Mouse (Mus musculus) limb, embryonic 13.5 days (tissue): ENCODE measurements around the gene Cdh4. TPM values are rescaled to one million over a fixed set of nuclear protein-coding genes. Genes with fewer than 3 reads are reported as not detected.

Experiments used
- ATAC-seq: fragments of 200-750 bp; cut with Nextera tagmentation; 2 replicates; pipeline ENCODE4 v1.8.0; 2017; ENCODE audit warnings: low read depth, moderate number of reproducible peaks, moderate TSS enrichment; ENCODE audit not compliant: low FRiP score
- H3K27ac ChIP-seq: fragments of 300-500 bp; sonication (generic); 2 replicates; pipeline ENCODE4 v1.5.1; 2015; ENCODE audit warnings: inconsistent platforms, mild to moderate bottlenecking, moderate library complexity
- H3K27me3 ChIP-seq: fragments of 300-500 bp; sonication (generic); 2 replicates; pipeline ENCODE4 v1.6.1; 2015; ENCODE audit warnings: mild to moderate bottlenecking, inconsistent platforms
- H3K36me3 ChIP-seq: fragments of 300-500 bp; sonication (generic); 2 replicates; pipeline ENCODE4 v1.6.1; 2015; ENCODE audit warnings: inconsistent platforms, mild to moderate bottlenecking, moderate library complexity
- H3K4me1 ChIP-seq: fragments of 300-500 bp; sonication (generic); 2 replicates; pipeline ENCODE4 v1.6.1; 2015; ENCODE audit warnings: inconsistent platforms
- H3K4me2 ChIP-seq: fragments of 300-500 bp; sonication (generic); replicated peaks from 2 replicates; pipeline ENCODE4 v1.6.1; 2015; ENCODE audit warnings: inconsistent platforms, mild to moderate bottlenecking, moderate library complexity
- H3K4me3 ChIP-seq: fragments of 300-500 bp; sonication (generic); 2 replicates; pipeline ENCODE4 v1.5.1; 2015; ENCODE audit warnings: moderate library complexity, mild to moderate bottlenecking, inconsistent platforms
- H3K9ac ChIP-seq: fragments of 300-500 bp; sonication (generic); 2 replicates; pipeline ENCODE4 v1.6.1; 2015; ENCODE audit warnings: mild to moderate bottlenecking, inconsistent platforms
- H3K9me3 ChIP-seq: fragments of 300-500 bp; sonication (generic); 2 replicates; pipeline ENCODE4 v1.6.1; 2016; ENCODE audit warnings: inconsistent platforms
- WGBS: fragments of 180-500 bp; shearing (Covaris S2); methylation state at CpG from one replicate; pipeline ENCODE4 v1.1.7; 2015; 5-methylcytosine and 5-hydroxymethylcytosine counted together
- polyA plus RNA-seq: library from polyadenylated mRNA; unstranded; fragments of >200 nt; fragmentation: Nextera tagmentation; extraction: Ambion mirVana; gene quantifications from 2 replicates; pipeline ENCODE4 v1.2.1, GENCODE M21; 2015

Gene Cdh4
- polyA plus RNA-seq, 1 experiment from 2014 or later: 12.2 TPM

DNA sequence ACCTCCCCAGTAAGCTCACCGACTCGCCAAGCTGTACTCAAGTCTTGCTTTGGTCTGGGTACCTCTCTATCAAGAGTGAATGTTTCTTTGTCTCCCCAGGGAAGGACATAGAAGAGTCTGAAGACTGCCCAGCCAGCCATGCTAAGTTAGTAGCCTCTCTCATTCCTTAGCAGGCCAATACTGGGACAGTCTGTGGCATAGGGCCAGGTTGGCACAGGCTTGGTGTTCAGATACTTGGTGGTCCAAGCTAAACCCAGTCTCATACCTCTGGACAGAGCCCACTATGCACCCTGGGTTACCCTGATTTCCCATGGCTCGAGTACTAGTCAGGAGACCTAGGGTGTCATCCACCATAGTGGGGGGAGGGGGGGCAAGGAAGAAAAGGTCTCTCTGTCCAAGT lies 1.1 kb upstream of the Cdh4 start:
- Histone ChIP-seq H3K27ac (no peak overlapping the region), H3K4me3 (no peak overlapping the region), H3K9ac (no peak overlapping the region), H3K4me2 (no peak overlapping the region), H3K4me1 (peaks cover 26% of the 10 kb centered on the region), H3K36me3 (no peaks in the 10 kb centered on the region), H3K27me3 (peaks cover 48% of the 10 kb centered on the region), H3K9me3 (no peaks in the 10 kb centered on the region)
- no peak for ATAC-seq
- WGBS: 73% methylated on average over 3 of the region's 3 CpGs

DNA sequence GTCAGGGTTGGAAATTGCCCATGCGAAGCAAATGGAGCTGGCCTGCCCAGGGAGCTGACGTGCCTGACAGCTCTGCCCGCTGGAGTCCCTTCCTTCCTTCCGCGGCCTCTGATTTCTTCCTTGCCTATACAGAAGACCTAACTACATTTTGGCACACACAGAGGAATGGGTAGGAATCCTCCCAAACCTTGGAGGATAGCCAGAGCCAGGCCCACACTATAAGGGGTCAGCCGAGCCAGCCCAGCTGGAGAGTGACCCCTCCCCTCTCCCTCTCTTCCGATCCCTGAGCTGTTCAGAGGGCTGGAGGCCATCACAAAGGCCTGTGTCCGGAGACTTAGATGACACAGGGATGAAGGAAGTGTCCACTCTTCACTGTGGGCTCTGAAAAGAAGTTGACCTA lies 514 bp upstream of the Cdh4 start:
- no peak overlapping the region for H3K27ac ChIP-seq
- 15% methylated on average over 8 of the region's 8 CpGs for WGBS
- H3K27me3 ChIP-seq: peaks cover 48% of the 10 kb centered on the region
- H3K4me2 ChIP-seq: peak overlapping the region; percentile 97
- peak overlapping the region; percentile 71 for H3K9ac ChIP-seq
- no peaks in the 10 kb centered on the region for H3K9me3 ChIP-seq
- peak overlapping the region; percentile 59 for H3K4me3 ChIP-seq
- ATAC-seq: 0 out of 2 replicates have a peak, but pooled peaks have one; percentile 6
- peaks cover 26% of the 10 kb centered on the region for H3K4me1 ChIP-seq
- H3K36me3 ChIP-seq: no peaks in the 10 kb centered on the region

DNA sequence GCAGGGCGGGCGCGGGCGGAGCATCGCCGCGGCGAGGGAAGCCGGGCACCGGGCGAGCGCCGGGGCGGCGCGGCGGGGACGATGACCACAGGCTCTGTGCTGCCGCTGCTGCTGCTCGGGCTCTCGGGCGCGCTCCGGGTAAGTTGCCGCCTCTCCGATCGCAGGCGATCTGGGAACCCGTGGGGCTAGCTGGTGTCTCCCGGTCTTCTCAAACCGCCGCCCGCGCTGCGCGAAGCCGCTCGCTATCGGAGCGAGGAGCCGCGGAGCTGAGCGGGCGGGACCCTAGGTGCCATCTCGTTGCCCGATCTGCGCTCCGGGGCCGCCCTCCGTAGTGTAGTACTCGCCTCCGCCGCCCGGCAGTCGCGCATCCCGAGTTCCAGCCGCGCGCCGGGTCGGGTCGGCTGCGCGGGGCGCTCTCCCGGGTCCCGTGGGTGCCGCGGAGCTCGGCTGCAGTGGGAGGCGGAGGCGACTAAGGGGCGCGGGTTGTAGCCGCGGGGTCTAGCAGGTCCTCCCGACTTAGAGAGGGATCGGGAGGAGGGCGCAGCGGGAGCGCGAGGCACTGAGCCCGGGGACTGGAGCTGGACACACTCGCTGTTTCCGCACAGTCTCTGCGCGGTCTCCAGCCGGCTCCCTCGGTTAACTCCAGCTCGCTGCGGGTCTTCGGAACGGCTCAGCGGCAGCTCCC lies 452 bp downstream of the Cdh4 start:
- peak overlapping the region; percentile 59 for H3K4me3 ChIP-seq
- no peaks in the 10 kb centered on the region for H3K9me3 ChIP-seq
- ATAC-seq: peak; percentile 69
- H3K27ac ChIP-seq: peak overlapping the region; percentile 22; the same call in 1 of the 2 replicates
- H3K9ac ChIP-seq: peak overlapping the region; percentile 71
- H3K4me2 ChIP-seq: peak overlapping the region; percentile 97
- H3K27me3 ChIP-seq: peaks cover 44% of the 10 kb centered on the region
- no peaks in the 10 kb centered on the region for H3K36me3 ChIP-seq
- peaks cover 26% of the 10 kb centered on the region for H3K4me1 ChIP-seq
- WGBS: under 1% methylated on average over 82 of the region's 95 CpGs

DNA sequence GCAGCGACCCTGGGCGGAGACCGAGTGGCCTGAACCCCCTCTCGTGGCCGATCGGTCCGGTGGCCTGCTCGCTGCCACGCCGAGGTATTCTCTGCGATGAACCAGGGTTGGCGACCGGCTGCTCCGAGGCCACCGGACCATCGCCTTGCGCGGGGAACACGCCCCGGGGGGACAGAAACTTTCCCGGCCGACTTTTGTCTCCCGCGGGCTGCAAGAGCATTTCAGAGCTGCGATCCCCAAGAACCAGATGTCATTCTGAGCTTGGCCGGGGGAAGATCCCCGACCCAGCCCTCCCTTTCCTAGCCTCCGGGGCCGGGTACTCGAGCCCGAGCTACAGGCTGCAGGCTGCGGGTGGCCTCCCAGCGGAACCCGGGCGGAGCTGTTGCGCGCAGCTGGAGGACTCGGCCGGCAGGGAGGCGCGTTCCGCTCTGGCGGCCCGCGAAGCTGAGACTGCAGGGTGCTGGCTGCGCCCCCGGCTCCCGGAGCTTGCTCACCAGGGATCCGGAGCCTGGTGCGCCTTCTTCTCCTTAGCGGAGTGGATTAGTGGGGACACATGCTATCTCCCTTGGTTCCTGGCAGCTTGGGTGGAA lies 1.1 kb downstream of the Cdh4 start:
- H3K9ac ChIP-seq: peak overlapping the region; percentile 71
- no peak; the same call in 1 of the 2 replicates for ATAC-seq
- no peak overlapping the region; the same call in 1 of the 2 replicates for H3K27ac ChIP-seq
- peak overlapping the region; percentile 97 for H3K4me2 ChIP-seq
- peak overlapping the region; percentile 59 for H3K4me3 ChIP-seq
- peaks cover 41% of the 10 kb centered on the region for H3K27me3 ChIP-seq
- no peaks in the 10 kb centered on the region for H3K36me3 ChIP-seq
- under 1% methylated on average over 50 of the region's 51 CpGs for WGBS
- H3K4me1 ChIP-seq: peaks cover 26% of the 10 kb centered on the region
- H3K9me3 ChIP-seq: no peaks in the 10 kb centered on the region

DNA sequence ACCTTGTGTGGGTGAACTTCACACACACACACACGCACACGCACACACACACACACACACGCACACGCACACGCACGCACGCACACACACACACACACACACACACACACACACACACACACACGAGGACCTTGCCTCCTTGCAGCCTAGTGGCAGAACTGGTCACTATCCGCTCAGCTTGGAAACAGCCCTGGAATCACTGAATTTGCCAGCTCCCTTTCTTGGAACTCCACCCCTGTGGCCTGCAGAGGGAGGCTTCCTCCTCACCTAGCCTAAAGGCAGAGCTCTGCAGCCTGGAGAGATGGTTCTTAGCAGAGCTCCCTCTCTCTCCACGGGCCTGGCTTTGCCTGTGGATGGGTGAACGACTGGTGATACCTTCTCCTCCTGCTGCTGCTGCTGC lies 1.7 kb downstream of the Cdh4 start:
- WGBS: 4% methylated on average over 4 of the region's 11 CpGs
- Histone ChIP-seq H3K27ac (no peak overlapping the region), H3K36me3 (0 out of 2 replicates have a peak, but pooled peaks cover 2% of the 10 kb centered on the region), H3K9me3 (peaks cover 1% of the 10 kb centered on the region), H3K9ac (no peak overlapping the region), H3K4me2 (peak overlapping the region; percentile 97), H3K27me3 (peaks cover 38% of the 10 kb centered on the region), H3K4me3 (peak overlapping the region; percentile 59), H3K4me1 (peaks cover 26% of the 10 kb centered on the region)
- no peak for ATAC-seq

DNA sequence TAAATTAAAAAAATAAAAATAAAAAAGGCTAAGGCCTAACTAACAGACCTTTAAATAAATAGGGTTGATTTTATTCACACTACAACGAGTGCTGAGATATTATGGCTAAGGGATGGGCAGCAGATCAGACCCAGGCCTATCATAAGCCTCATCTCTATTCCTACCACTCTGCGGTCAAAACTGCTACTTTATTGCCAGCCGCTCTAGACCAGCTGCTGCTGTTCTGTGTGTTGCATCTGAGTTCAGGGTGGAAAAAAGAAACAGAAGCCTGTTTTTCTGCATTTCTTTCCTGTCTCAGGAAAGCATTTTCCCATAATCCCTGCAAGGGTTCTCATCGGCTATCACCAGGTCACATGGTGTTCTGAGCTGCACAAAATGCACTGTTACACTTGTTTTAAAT lies 6.0 kb downstream of the Cdh4 start:
- WGBS: 89% methylated on average over 4 of the region's 4 CpGs
- Histone ChIP-seq H3K36me3 (peaks cover 7% of the 10 kb centered on the region; the same call in 1 of the 2 replicates), H3K9me3 (peaks cover 8% of the 10 kb centered on the region), H3K27me3 (peaks cover 18% of the 10 kb centered on the region), H3K9ac (no peak overlapping the region), H3K27ac (no peak overlapping the region), H3K4me3 (no peak overlapping the region), H3K4me2 (no peak overlapping the region), H3K4me1 (peaks cover 12% of the 10 kb centered on the region)
- no peak for ATAC-seq

DNA sequence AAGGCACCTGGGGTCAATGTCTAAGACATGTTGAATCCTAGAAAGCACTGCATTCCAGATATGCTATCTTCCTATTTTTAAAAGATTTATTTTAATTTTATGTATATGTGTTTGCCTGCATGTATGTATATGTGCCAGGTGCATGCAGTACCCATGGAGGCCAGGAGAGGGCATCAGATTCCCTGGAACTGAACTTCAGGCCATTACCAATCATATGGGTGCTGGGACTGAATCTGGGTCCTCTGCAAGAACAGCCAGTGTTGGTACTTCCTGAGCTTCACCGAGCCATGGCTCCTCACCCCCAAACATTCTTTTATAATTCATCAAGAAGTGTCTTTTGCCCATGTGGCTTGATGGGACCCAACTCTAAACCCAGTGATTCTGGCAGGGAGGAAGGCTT lies 6.8 kb downstream of the Cdh4 start:
- H3K4me1 ChIP-seq: peaks cover 5% of the 10 kb centered on the region
- peaks cover 7% of the 10 kb centered on the region; the same call in 1 of the 2 replicates for H3K36me3 ChIP-seq
- 96% methylated on average over 1 of the region's 1 CpGs for WGBS
- H3K27ac ChIP-seq: no peak overlapping the region
- peaks cover 15% of the 10 kb centered on the region for H3K27me3 ChIP-seq
- peaks cover 15% of the 10 kb centered on the region for H3K9me3 ChIP-seq
- no peak overlapping the region for H3K4me2 ChIP-seq
- no peak overlapping the region for H3K4me3 ChIP-seq
- ATAC-seq: no peak
- no peak overlapping the region for H3K9ac ChIP-seq

DNA sequence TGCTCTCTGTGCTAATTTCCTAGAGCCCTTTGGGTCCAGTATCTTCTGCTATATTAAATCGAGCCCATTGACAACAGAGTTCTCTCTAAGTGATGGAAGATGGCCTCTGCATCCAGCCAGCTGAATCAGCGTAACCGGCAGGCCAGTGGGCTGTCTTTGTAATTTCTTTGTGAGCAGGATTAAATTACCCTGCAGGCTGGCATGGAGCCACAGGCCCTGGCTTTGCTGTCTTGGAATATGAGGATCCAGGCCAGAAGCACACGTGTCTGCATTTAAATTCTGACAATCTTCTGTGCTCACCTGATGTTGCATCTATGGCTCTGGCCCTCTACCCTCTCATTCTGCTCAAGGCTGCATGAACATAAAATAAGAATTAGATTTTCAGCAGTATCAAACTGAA lies 17.0 kb downstream of the Cdh4 start:
- Histone ChIP-seq H3K9ac (no peak overlapping the region), H3K4me1 (no peaks in the 10 kb centered on the region), H3K9me3 (peaks cover 90% of the 10 kb centered on the region), H3K4me2 (no peak overlapping the region), H3K27ac (no peak overlapping the region), H3K36me3 (peaks cover 20% of the 10 kb centered on the region), H3K4me3 (no peak overlapping the region), H3K27me3 (no peaks in the 10 kb centered on the region)
- 90% methylated on average over 4 of the region's 4 CpGs for WGBS
- no peak for ATAC-seq

DNA sequence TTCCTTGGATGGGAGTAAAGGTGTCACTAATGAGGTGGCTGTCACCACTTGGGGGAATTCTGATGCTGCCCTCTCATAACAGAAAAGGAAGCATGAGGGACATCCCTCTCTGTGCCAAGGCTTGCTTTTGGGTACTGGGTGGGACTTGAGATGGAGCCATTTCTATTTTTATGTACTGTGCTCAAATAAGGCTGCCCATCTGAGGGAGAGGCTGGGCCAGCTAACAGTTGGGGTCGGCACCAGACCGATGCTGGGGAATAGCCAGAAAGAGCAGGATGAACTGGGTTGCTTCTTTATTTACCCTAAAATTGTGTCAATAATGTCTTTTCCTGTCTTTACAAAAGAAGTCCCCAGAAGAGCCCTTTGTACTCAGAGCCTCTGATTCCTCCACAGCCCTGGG lies 17.4 kb downstream of the Cdh4 start:
- no peak overlapping the region for H3K4me3 ChIP-seq
- H3K4me1 ChIP-seq: no peaks in the 10 kb centered on the region
- H3K9ac ChIP-seq: no peak overlapping the region
- peaks cover 16% of the 10 kb centered on the region for H3K36me3 ChIP-seq
- H3K9me3 ChIP-seq: peaks cover 90% of the 10 kb centered on the region
- ATAC-seq: no peak
- 96% methylated on average over 2 of the region's 2 CpGs for WGBS
- H3K27me3 ChIP-seq: no peaks in the 10 kb centered on the region
- H3K4me2 ChIP-seq: no peak overlapping the region
- no peak overlapping the region for H3K27ac ChIP-seq

DNA sequence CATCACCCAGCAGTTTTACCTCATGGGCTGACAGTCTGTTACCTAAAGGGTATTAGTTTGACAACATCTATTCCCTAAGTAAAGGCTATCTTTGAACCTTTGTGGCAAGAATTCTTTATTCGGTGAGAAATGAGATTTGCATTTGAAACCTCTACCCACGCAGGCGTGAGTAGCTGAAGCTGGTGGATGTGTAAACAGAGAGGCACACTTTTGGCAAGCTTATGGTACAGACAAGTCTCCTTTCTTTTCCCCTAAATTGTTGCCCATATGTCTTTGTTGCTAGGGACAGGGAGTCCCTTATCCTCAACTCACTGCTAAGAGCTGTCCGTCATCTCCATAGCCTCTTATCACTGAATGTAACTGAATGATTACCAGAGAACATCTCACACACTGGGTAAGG lies 21.3 kb downstream of the Cdh4 start:
- WGBS: 92% methylated on average over 4 of the region's 4 CpGs
- no peak overlapping the region for H3K9ac ChIP-seq
- H3K4me2 ChIP-seq: no peak overlapping the region
- H3K4me1 ChIP-seq: no peaks in the 10 kb centered on the region
- H3K36me3 ChIP-seq: peaks cover 12% of the 10 kb centered on the region
- H3K4me3 ChIP-seq: no peak overlapping the region
- peaks cover 82% of the 10 kb centered on the region for H3K9me3 ChIP-seq
- H3K27me3 ChIP-seq: no peaks in the 10 kb centered on the region
- ATAC-seq: no peak
- H3K27ac ChIP-seq: no peak overlapping the region

DNA sequence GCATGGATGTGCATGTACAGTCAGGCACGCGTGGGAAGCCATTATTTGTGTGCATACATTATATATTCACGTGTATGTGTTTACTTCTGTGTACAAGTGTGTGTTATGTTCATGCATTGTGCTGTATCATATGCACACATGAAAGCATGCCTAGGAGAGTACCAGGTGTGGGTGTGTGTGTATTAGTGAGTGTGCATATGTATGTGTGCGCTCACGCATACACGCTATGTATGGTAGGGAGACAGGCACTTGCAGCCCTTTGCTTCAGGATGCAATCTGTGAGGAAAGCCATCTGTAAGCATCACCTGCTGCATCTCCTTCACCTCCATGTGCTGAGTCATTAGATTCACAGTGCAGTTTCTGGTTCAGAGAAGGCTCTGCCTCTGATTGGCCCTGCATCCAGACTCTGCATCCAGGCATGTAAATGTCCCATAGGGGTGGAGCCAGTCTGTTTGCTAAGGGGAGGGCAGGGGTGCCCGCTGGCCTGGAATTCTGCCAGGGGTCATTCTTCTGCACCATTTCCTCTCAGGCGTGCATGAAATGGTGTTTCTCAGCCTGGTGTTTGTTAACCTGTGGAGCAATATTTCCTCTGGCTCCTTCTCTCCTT lies 25.7 kb downstream of the Cdh4 start:
- no peak for ATAC-seq
- H3K9ac ChIP-seq: no peak overlapping the region
- H3K36me3 ChIP-seq: no peaks in the 10 kb centered on the region
- peaks cover 39% of the 10 kb centered on the region for H3K9me3 ChIP-seq
- WGBS: 81% methylated on average over 8 of the region's 8 CpGs
- H3K4me2 ChIP-seq: no peak overlapping the region
- H3K4me1 ChIP-seq: no peaks in the 10 kb centered on the region
- H3K4me3 ChIP-seq: no peak overlapping the region
- no peaks in the 10 kb centered on the region for H3K27me3 ChIP-seq
- no peak overlapping the region for H3K27ac ChIP-seq

DNA sequence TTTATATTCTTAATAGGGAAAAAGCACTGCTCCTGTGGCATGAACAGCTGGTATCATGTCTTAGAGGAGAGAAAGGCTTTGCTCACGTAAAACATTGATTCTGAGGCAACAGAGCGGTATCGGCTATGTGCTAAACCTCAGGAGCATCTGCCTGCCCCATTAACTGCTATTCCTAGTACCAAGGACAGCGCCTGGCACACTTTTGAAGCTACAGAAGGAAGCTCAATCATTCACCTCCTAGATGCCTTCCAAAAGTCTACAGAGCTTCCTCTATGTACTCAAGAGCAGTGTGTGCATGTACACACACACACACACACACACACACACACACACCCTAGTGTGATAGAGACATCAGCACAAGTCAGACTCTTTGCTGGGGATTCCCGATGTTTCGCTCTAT lies 34.4 kb downstream of the Cdh4 start:
- Histone ChIP-seq H3K9me3 (no peaks in the 10 kb centered on the region), H3K4me1 (no peaks in the 10 kb centered on the region), H3K36me3 (no peaks in the 10 kb centered on the region), H3K27ac (no peak overlapping the region), H3K27me3 (no peaks in the 10 kb centered on the region), H3K4me2 (no peak overlapping the region), H3K9ac (no peak overlapping the region), H3K4me3 (no peak overlapping the region)
- WGBS: 83% methylated on average over 6 of the region's 6 CpGs
- no peak for ATAC-seq
